Mouse (Mus musculus): ENCODE data around the gene Acadl. TPM values are rescaled to one million over a fixed set of nuclear protein-coding genes. Genes with fewer than 3 reads are reported as not detected.

The Acadl gene
- polyA plus RNA-seq (2012; rRNA removed; ENCODE audit: low replicate concordance), result 11.0 and 18.6 TPM in 2 replicates

GRCm38 (mm10) chr1:66862712-66863511 is at the start of gene Acadl:
Gene Acadl (minus strand): TSS chr1:66863277.

GRCm38 (mm10) chr1:66817453-66817839 is 45.6 kb downstream of the Acadl start, which contains the start of gene Kansl1l:
Gene Kansl1l (minus strand): TSS chr1:66817562.

Other genes with a start within 250 kb of the Acadl start
- 12.8 and 15.7 TPM in 2 replicates for gene Rpe, start 162.4 kb downstream of the Acadl start, polyA plus RNA-seq (2012; rRNA removed; ENCODE audit: low replicate concordance)
- 0.11 and 0.33 TPM in 2 replicates for gene Kansl1l, start 45.7 kb downstream of the Acadl start, polyA plus RNA-seq (2012; rRNA removed; ENCODE audit: low replicate concordance)
- not detected in 2 replicates for gene Myl1, start 82.1 kb upstream of the Acadl start, polyA plus RNA-seq (2012; rRNA removed; ENCODE audit: low replicate concordance)
- gene Lancl1, start 175.6 kb upstream of the Acadl start, polyA plus RNA-seq (2012; rRNA removed; ENCODE audit: low replicate concordance), result 9.9 and 21.8 TPM in 2 replicates